Mouse (Mus musculus): ENCODE data around the gene Yjefn3. TPM values are rescaled to one million over a fixed set of nuclear protein-coding genes. Genes with fewer than 3 reads are reported as not detected.

Yjefn3 gene
- polyA plus RNA-seq, 1 experiment from 2014 or later, result 4.4 TPM

DNA sequence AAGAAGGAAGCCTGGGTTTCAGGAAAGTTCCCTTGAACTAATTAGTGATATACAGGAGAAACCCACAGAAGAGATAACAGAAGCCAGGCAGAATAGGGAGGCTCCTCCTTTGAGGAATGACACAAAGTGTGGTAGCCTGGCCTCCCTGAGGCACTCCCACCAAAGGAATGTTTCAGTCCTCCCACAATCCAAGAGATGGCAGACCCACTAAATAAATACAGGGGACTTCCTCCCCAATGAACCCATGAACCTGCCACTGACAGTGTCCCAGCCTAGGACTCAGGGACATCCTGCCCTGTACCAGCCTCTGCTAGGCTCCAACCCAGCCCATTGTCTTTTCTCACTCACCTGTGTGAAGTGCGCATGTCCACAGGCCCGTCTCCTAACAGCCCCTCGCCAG is 32.9 kb upstream of the Yjefn3 start:
- no peaks in the 10 kb centered on the region for H3K27me3 ChIP-seq (ENCODE audit: control insufficient read depth, insufficient read depth, low read length)
- 95% methylated on average over 3 of the region's 3 CpGs for WGBS
- DNase-seq (ENCODE audit: low spot score), result no peak
- H3K4me2 ChIP-seq (ENCODE audit: low read depth, low read length, severe bottlenecking), result no peak overlapping the region
- ATAC-seq (replicated peaks; ENCODE audit: low FRiP score), result no peak
- H3K36me3 ChIP-seq (ENCODE audit: control insufficient read depth, insufficient read depth, low read length), result no peaks in the 10 kb centered on the region
- H3K27ac ChIP-seq (ENCODE audit: low read depth, low read length), result no peak overlapping the region
- no peak overlapping the region for H3K9ac ChIP-seq (ENCODE audit: low read length)
- H3K4me1 ChIP-seq (replicated peaks; ENCODE audit: control insufficient read depth, insufficient read depth, low read length), result no peaks in the 10 kb centered on the region
- H3K4me3 ChIP-seq (ENCODE audit: low read depth, low read length), result no peak overlapping the region
- H3K9me3 ChIP-seq (ENCODE audit: control insufficient read depth, low read length), result no peaks in the 10 kb centered on the region

DNA sequence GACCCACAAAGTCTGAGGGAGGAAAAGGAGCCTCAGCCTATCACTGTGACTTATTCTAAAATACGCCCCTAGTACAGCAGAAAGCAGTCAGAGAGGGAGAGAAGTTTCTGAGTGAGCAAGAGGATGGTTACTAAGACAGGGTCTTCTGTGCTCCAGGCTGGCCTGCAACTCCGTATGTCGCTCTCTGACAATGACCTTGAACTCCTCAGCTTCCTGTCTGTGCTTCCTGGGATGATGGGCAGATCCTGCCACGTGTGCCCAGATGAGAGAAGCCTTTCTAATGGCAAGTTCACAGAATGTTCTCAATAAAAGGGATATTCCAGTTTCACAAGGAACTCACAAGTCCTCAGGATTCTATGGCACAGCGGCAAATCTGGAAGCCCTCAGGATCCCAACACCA is 32.1 kb upstream of the Yjefn3 start:
- no peak for DNase-seq (ENCODE audit: low spot score)
- no peaks in the 10 kb centered on the region for H3K9me3 ChIP-seq (ENCODE audit: control insufficient read depth, low read length)
- no peak for ATAC-seq (replicated peaks; ENCODE audit: low FRiP score)
- H3K36me3 ChIP-seq (ENCODE audit: control insufficient read depth, insufficient read depth, low read length), result no peaks in the 10 kb centered on the region
- no peak overlapping the region for H3K4me3 ChIP-seq (ENCODE audit: low read depth, low read length)
- no peaks in the 10 kb centered on the region for H3K27me3 ChIP-seq (ENCODE audit: control insufficient read depth, insufficient read depth, low read length)
- no peaks in the 10 kb centered on the region for H3K4me1 ChIP-seq (replicated peaks; ENCODE audit: control insufficient read depth, insufficient read depth, low read length)
- H3K27ac ChIP-seq (ENCODE audit: low read depth, low read length), result no peak overlapping the region
- H3K9ac ChIP-seq (ENCODE audit: low read length), result no peak overlapping the region
- 91% methylated on average over 5 of the region's 5 CpGs for WGBS
- no peak overlapping the region for H3K4me2 ChIP-seq (ENCODE audit: low read depth, low read length, severe bottlenecking)

DNA sequence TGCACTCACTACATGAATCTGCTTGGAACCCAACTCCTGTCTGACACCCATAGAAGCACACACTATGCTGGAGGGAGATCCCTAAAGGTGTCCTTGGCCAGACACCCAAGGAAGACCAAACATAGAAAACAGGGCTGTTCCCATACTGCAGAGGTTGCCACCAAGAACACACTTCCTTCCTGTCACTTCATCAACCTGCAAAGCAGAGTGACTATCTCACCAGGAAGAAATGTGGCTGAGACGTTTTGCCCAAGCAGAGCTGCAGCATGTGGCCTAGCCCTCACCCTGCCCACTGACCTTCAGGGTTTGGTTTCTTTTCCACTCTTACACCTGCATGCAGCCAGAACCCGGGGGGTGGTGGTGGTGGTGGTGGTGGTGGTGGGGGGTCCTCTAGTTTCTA is 31.3 kb upstream of the Yjefn3 start:
- Histone ChIP-seq H3K27me3 (ENCODE audit: control insufficient read depth, insufficient read depth, low read length) (no peaks in the 10 kb centered on the region), H3K4me1 (replicated peaks; ENCODE audit: control insufficient read depth, insufficient read depth, low read length) (no peaks in the 10 kb centered on the region), H3K9me3 (ENCODE audit: control insufficient read depth, low read length) (no peaks in the 10 kb centered on the region), H3K27ac (ENCODE audit: low read depth, low read length) (no peak overlapping the region), H3K9ac (ENCODE audit: low read length) (no peak overlapping the region), H3K4me2 (ENCODE audit: low read depth, low read length, severe bottlenecking) (no peak overlapping the region), H3K36me3 (ENCODE audit: control insufficient read depth, insufficient read depth, low read length) (no peaks in the 10 kb centered on the region), H3K4me3 (ENCODE audit: low read depth, low read length) (no peak overlapping the region)
- 89% methylated on average over 2 of the region's 2 CpGs for WGBS
- ATAC-seq (replicated peaks; ENCODE audit: low FRiP score) (no peak), DNase-seq (ENCODE audit: low spot score) (no peak)

- DNase-seq (ENCODE audit: low spot score), result no peak
- Histone ChIP-seq H3K4me3 (ENCODE audit: low read depth, low read length) (no peak overlapping the region), H3K27me3 (ENCODE audit: control insufficient read depth, insufficient read depth, low read length) (no peaks in the 10 kb centered on the region), H3K9me3 (ENCODE audit: control insufficient read depth, low read length) (no peaks in the 10 kb centered on the region), H3K4me2 (ENCODE audit: low read depth, low read length, severe bottlenecking) (no peak overlapping the region), H3K9ac (ENCODE audit: low read length) (no peak overlapping the region), H3K27ac (ENCODE audit: low read depth, low read length) (no peak overlapping the region), H3K36me3 (ENCODE audit: control insufficient read depth, insufficient read depth, low read length) (no peaks in the 10 kb centered on the region), H3K4me1 (replicated peaks; ENCODE audit: control insufficient read depth, insufficient read depth, low read length) (no peaks in the 10 kb centered on the region)
- no peak for ATAC-seq (replicated peaks; ENCODE audit: low FRiP score)
These were observed 24.4 kb upstream of the Yjefn3 start for GRCm38 (mm10) chr8:69926901-69927300.

DNA sequence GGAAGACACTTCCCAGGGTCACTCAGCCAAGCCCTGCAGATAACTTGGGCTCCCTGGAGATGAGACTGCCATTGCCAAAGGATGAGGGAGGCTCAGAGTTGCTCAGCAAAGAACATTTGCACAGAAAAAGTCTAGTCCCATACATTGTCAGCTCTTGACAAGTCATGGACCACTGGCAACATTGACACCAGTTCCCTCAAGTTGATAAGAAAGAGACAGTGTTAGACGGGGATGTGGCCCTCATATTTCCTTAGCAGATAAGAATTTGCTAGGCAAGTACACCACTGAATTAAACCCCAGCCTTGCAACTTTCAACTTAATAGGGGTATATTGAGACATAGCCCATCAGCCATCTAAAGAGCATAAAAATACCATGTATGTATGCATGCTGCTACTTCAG is 21.5 kb upstream of the Yjefn3 start:
- H3K9ac ChIP-seq (ENCODE audit: low read length), result no peak overlapping the region
- H3K9me3 ChIP-seq (ENCODE audit: control insufficient read depth, low read length), result no peaks in the 10 kb centered on the region
- DNase-seq (ENCODE audit: low spot score), result no peak
- H3K36me3 ChIP-seq (ENCODE audit: control insufficient read depth, insufficient read depth, low read length), result no peaks in the 10 kb centered on the region
- 93% methylated on average over 1 of the region's 1 CpGs for WGBS
- H3K4me3 ChIP-seq (ENCODE audit: low read depth, low read length), result no peak overlapping the region
- H3K27ac ChIP-seq (ENCODE audit: low read depth, low read length), result no peak overlapping the region
- no peak for ATAC-seq (replicated peaks; ENCODE audit: low FRiP score)
- no peaks in the 10 kb centered on the region; the same call in 1 of the 2 replicates for H3K4me1 ChIP-seq (replicated peaks; ENCODE audit: control insufficient read depth, insufficient read depth, low read length)
- H3K27me3 ChIP-seq (ENCODE audit: control insufficient read depth, insufficient read depth, low read length), result no peaks in the 10 kb centered on the region
- no peak overlapping the region for H3K4me2 ChIP-seq (ENCODE audit: low read depth, low read length, severe bottlenecking)

GRCm38 (mm10) chr8:69921141-69921540 is 18.6 kb upstream of the Yjefn3 start:
- no peak overlapping the region for H3K27ac ChIP-seq (ENCODE audit: low read depth, low read length)
- 96% methylated on average over 2 of the region's 2 CpGs for WGBS
- peaks cover 4% of the 10 kb centered on the region; the same call in 1 of the 2 replicates for H3K36me3 ChIP-seq (ENCODE audit: control insufficient read depth, insufficient read depth, low read length)
- DNase-seq (ENCODE audit: low spot score), result no peak
- H3K9me3 ChIP-seq (ENCODE audit: control insufficient read depth, low read length), result no peaks in the 10 kb centered on the region
- H3K9ac ChIP-seq (ENCODE audit: low read length), result no peak overlapping the region
- no peak overlapping the region for H3K4me2 ChIP-seq (ENCODE audit: low read depth, low read length, severe bottlenecking)
- no peaks in the 10 kb centered on the region; the same call in 1 of the 2 replicates for H3K4me1 ChIP-seq (replicated peaks; ENCODE audit: control insufficient read depth, insufficient read depth, low read length)
- ATAC-seq (replicated peaks; ENCODE audit: low FRiP score), result no peak
- H3K27me3 ChIP-seq (ENCODE audit: control insufficient read depth, insufficient read depth, low read length), result no peaks in the 10 kb centered on the region
- H3K4me3 ChIP-seq (ENCODE audit: low read depth, low read length), result no peak overlapping the region

DNA sequence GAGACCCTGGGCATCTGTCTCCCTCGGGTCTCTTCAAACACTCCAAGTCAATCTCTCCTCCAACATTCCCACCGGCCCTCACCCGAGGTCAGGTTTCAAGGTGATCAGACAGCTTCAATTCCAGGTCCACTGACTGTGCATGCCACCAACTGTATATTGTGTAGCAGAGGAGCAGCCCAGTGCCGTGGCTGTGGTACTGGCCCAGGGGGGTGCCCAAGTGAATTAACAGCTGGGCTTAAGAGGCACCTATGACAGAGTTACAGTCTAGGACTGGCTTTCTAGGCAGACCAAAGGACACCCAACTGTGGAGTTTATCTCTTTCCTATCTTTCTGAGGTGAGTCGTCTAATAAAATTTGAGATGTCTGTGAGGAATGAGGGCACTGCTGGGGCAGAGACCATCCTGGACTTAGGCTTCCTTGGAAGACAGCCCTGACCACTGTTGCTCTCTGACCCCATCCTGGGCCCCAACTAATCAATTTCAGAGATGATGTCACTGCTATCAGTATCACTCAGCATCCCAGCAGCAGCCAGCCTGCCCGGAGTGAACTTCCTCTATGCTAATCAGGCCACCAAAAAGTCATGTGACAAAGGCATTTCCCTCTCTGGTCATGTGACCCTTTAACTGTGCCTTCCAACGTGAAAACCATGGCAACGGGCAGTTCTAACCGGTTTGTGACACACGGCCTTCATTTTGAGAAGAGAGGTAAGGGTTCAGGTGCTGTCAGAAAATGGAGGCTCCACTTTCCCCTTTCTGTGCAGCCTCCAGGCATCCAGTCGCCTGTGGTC is 17.6 kb upstream of the Yjefn3 start:
- Histone ChIP-seq H3K4me2 (ENCODE audit: low read depth, low read length, severe bottlenecking) (no peak overlapping the region), H3K9ac (ENCODE audit: low read length) (no peak overlapping the region), H3K9me3 (ENCODE audit: control insufficient read depth, low read length) (no peaks in the 10 kb centered on the region), H3K27ac (ENCODE audit: low read depth, low read length) (peak overlapping the region; percentile 58; the same call in 1 of the 2 replicates), H3K4me3 (ENCODE audit: low read depth, low read length) (no peak overlapping the region), H3K4me1 (replicated peaks; ENCODE audit: control insufficient read depth, insufficient read depth, low read length) (no peaks in the 10 kb centered on the region; the same call in 1 of the 2 replicates), H3K36me3 (ENCODE audit: control insufficient read depth, insufficient read depth, low read length) (peaks cover 5% of the 10 kb centered on the region; the same call in 1 of the 2 replicates), H3K27me3 (ENCODE audit: control insufficient read depth, insufficient read depth, low read length) (no peaks in the 10 kb centered on the region)
- WGBS, result 60% methylated on average over 11 of the region's 11 CpGs
- peak; percentile 53 for ATAC-seq (replicated peaks; ENCODE audit: low FRiP score)
- DNase-seq (ENCODE audit: low spot score), result no peak

- 78% methylated on average over 1 of the region's 1 CpGs for WGBS
- H3K27ac ChIP-seq (ENCODE audit: low read depth, low read length), result no peak overlapping the region
- no peaks in the 10 kb centered on the region; the same call in 1 of the 2 replicates for H3K4me1 ChIP-seq (replicated peaks; ENCODE audit: control insufficient read depth, insufficient read depth, low read length)
- no peaks in the 10 kb centered on the region for H3K9me3 ChIP-seq (ENCODE audit: control insufficient read depth, low read length)
- no peak overlapping the region for H3K4me2 ChIP-seq (ENCODE audit: low read depth, low read length, severe bottlenecking)
- peak; percentile 82 for DNase-seq (ENCODE audit: low spot score)
- no peaks in the 10 kb centered on the region for H3K27me3 ChIP-seq (ENCODE audit: control insufficient read depth, insufficient read depth, low read length)
- no peak overlapping the region for H3K4me3 ChIP-seq (ENCODE audit: low read depth, low read length)
- H3K36me3 ChIP-seq (ENCODE audit: control insufficient read depth, insufficient read depth, low read length), result peaks cover 7% of the 10 kb centered on the region; the same call in 1 of the 2 replicates
- H3K9ac ChIP-seq (ENCODE audit: low read length), result no peak overlapping the region
- ATAC-seq (replicated peaks; ENCODE audit: low FRiP score), result peak; percentile 47
These were observed 16.5 kb upstream of the Yjefn3 start for GRCm38 (mm10) chr8:69919010-69919409.

GRCm38 (mm10) chr8:69918506-69918905 is 16.0 kb upstream of the Yjefn3 start:
- Histone ChIP-seq H3K36me3 (ENCODE audit: control insufficient read depth, insufficient read depth, low read length) (peaks cover 7% of the 10 kb centered on the region; the same call in 1 of the 2 replicates), H3K4me3 (ENCODE audit: low read depth, low read length) (no peak overlapping the region)
- ATAC-seq (replicated peaks; ENCODE audit: low FRiP score), result peak; percentile 14; the same call in 1 of the 2 replicates

More at GRCm38 (mm10) chr8:69918506-69918905, 16.0 kb upstream of the Yjefn3 start:
- Histone ChIP-seq H3K9ac (ENCODE audit: low read length) (no peak overlapping the region), H3K4me1 (replicated peaks; ENCODE audit: control insufficient read depth, insufficient read depth, low read length) (no peaks in the 10 kb centered on the region; the same call in 1 of the 2 replicates), H3K27ac (ENCODE audit: low read depth, low read length) (no peak overlapping the region), H3K4me2 (ENCODE audit: low read depth, low read length, severe bottlenecking) (no peak overlapping the region), H3K27me3 (ENCODE audit: control insufficient read depth, insufficient read depth, low read length) (no peaks in the 10 kb centered on the region), H3K9me3 (ENCODE audit: control insufficient read depth, low read length) (no peaks in the 10 kb centered on the region)
- DNase-seq (ENCODE audit: low spot score), result no peak
